ENCODE assay signal across 14 mouse cellular contexts in genomic region chr8:117410901-117411300, GRCm38 (mm10).
A peak's percentile ranks its signal among the peaks of the same experiment; 100 is the strongest.
DNase-seq lines count a peak whose midpoint lies in the region; ATAC-seq and TF ChIP-seq lines count a peak whose summit lies in the region.
"Had no signal": no experiment of that assay in that cellular context is flagged by ENCODE, and none has a peak within 500 bp of the region (broad histone marks: within the 10 kb centered on the region; RNA-seq: fewer than 3 reads in every experiment).

No protein-coding gene starts in this region.

- peak; percentile 44 for DNase-seq in gastrocnemius, adult 2 months
- no peak for DNase-seq in gastrocnemius, postnatal 10 days
- peak; percentile 66 for DNase-seq in kidney, postnatal 0 days (ENCODE audit: low spot score)
- no peak for DNase-seq in layer of hippocampus, adult 11-12 months (ENCODE audit: low spot score)
- DNase-seq: cerebellum, adult 11 months; liver, postnatal 0 days; thymus, postnatal 14 days had no signal

- peak overlapping the region; percentile 79 for H3K27ac ChIP-seq in gastrocnemius, adult 2 months
- 0 out of 2 replicates have a peak overlapping the region, but pooled peaks have one; percentile 19 for H3K27ac ChIP-seq in intestine, embryonic 15.5 days
- 0 out of 2 replicates have a peak overlapping the region, but pooled peaks have one; percentile 39 for H3K27ac ChIP-seq in kidney, postnatal 0 days
- H3K27ac ChIP-seq in hindbrain, embryonic 16.5 days (ENCODE audit: low read depth, low read length): no peak overlapping the region
- H3K27ac ChIP-seq in hindbrain, embryonic 12.5 days: no peak overlapping the region
- H3K27ac ChIP-seq: hindbrain, postnatal 0 days; neural tube, embryonic 15.5 days had no signal

- peaks cover 47% of the 10 kb centered on the region for H3K4me1 ChIP-seq in E14TG2a.4 (replicated peaks; ENCODE audit: low read depth, low read length)
- peaks cover 22% of the 10 kb centered on the region for H3K4me1 ChIP-seq in intestine, embryonic 15.5 days (replicated peaks)
- H3K4me1 ChIP-seq in kidney, postnatal 0 days (replicated peaks; ENCODE audit: insufficient read depth, low read length): peaks cover 23% of the 10 kb centered on the region
- peaks cover 3% of the 10 kb centered on the region; the same call in 1 of the 2 replicates for H3K4me1 ChIP-seq in hindbrain, embryonic 16.5 days (ENCODE audit: control insufficient read depth, insufficient read depth, low read depth, low read length)
- H3K4me1 ChIP-seq in hindbrain, embryonic 12.5 days: peaks cover 15% of the 10 kb centered on the region; the same call in 1 of the 2 replicates

- H3K4me2 ChIP-seq in intestine, embryonic 15.5 days (replicated peaks): no peak overlapping the region
- H3K4me2 ChIP-seq in kidney, postnatal 0 days (ENCODE audit: low read length): peak overlapping the region; percentile 35; the same call in 1 of the 2 replicates
- H3K4me2 ChIP-seq in hindbrain, embryonic 16.5 days (ENCODE audit: low read length): no peak overlapping the region
- H3K4me2 ChIP-seq in hindbrain, embryonic 12.5 days (replicated peaks): no peak overlapping the region
- H3K4me2 ChIP-seq: neural tube, embryonic 15.5 days had no signal

- TF ChIP-seq CTCF in gastrocnemius, adult 2 months (IDR thresholded peaks at IDR 0.05): no peak
- TF ChIP-seq CTCF in E14TG2a.4 (conservative IDR thresholded peaks at IDR 0.05; ENCODE audit: low read length): no peak
- TF ChIP-seq CTCF in kidney, postnatal 0 days (IDR thresholded peaks at IDR 0.05; ENCODE audit: low read depth): no peak

- H3K9ac ChIP-seq in intestine, embryonic 15.5 days: no peak overlapping the region
- no peak overlapping the region for H3K9ac ChIP-seq in kidney, postnatal 0 days (ENCODE audit: low read depth, low read length)
- H3K9ac ChIP-seq in hindbrain, embryonic 16.5 days (ENCODE audit: low read depth, low read length): no peak overlapping the region
- no peak overlapping the region for H3K9ac ChIP-seq in hindbrain, embryonic 12.5 days
- H3K9ac ChIP-seq: liver, postnatal 0 days; neural tube, embryonic 15.5 days had no signal

- intact Hi-C loops in gastrocnemius, adult 2 months (cut with DNase I): no loop called here

- ATAC-seq in intestine, embryonic 15.5 days: no peak
- ATAC-seq in kidney, postnatal 0 days (replicated peaks; ENCODE audit: low FRiP score, low read depth): no peak
- ATAC-seq in hindbrain, embryonic 16.5 days: no peak
- ATAC-seq in hindbrain, embryonic 12.5 days (ENCODE audit: low FRiP score): no peak
- ATAC-seq: hindbrain, postnatal 0 days; liver, postnatal 0 days had no signal

- no peaks in the 10 kb centered on the region for H3K27me3 ChIP-seq in E14TG2a.4 (ENCODE audit: insufficient read depth, low read length)
- no peaks in the 10 kb centered on the region for H3K27me3 ChIP-seq in intestine, embryonic 15.5 days (replicated peaks)
- H3K27me3 ChIP-seq in kidney, postnatal 0 days (ENCODE audit: insufficient read depth, low read length): no peaks in the 10 kb centered on the region
- no peaks in the 10 kb centered on the region for H3K27me3 ChIP-seq in hindbrain, embryonic 16.5 days (replicated peaks; ENCODE audit: control insufficient read depth, insufficient read depth, low read length)
- no peaks in the 10 kb centered on the region for H3K27me3 ChIP-seq in hindbrain, embryonic 12.5 days
- H3K27me3 ChIP-seq: neural tube, embryonic 15.5 days had no signal

- peak overlapping the region; percentile 59 for H3K4me3 ChIP-seq in gastrocnemius, adult 2 months
- peak overlapping the region; percentile 41 for H3K4me3 ChIP-seq in E14TG2a.4 (replicated peaks; ENCODE audit: low read length)
- no peak overlapping the region for H3K4me3 ChIP-seq in intestine, embryonic 15.5 days (replicated peaks)
- 0 out of 2 replicates have a peak overlapping the region, but pooled peaks have one; percentile 1 for H3K4me3 ChIP-seq in kidney, postnatal 0 days (replicated peaks; ENCODE audit: low read depth, low read length)
- no peak overlapping the region for H3K4me3 ChIP-seq in hindbrain, embryonic 16.5 days (ENCODE audit: low read length)
- H3K4me3 ChIP-seq in hindbrain, embryonic 12.5 days: no peak overlapping the region
- H3K4me3 ChIP-seq: erythroblast, embryonic 14.5 days; neural tube, embryonic 15.5 days had no signal

- 51% methylated on average over 10 of the region's 10 CpGs for WGBS in intestine, embryonic 15.5 days
- 26% methylated on average over 10 of the region's 10 CpGs for WGBS in kidney, postnatal 0 days
- WGBS in hindbrain, embryonic 16.5 days: 83% methylated on average over 10 of the region's 10 CpGs
- WGBS in hindbrain, embryonic 12.5 days: 75% methylated on average over 10 of the region's 10 CpGs

- H3K36me3 ChIP-seq in E14TG2a.4 (ENCODE audit: insufficient read depth, low read length): peaks cover 12% of the 10 kb centered on the region
- H3K36me3 ChIP-seq in intestine, embryonic 15.5 days: peaks cover 5% of the 10 kb centered on the region; the same call in 1 of the 2 replicates
- no peaks in the 10 kb centered on the region; the same call in 1 of the 2 replicates for H3K36me3 ChIP-seq in kidney, postnatal 0 days (ENCODE audit: insufficient read depth, low read length)
- H3K36me3 ChIP-seq in hindbrain, embryonic 16.5 days (ENCODE audit: control insufficient read depth, insufficient read depth, low read length): no peaks in the 10 kb centered on the region; the same call in 1 of the 2 replicates
- H3K36me3 ChIP-seq in hindbrain, embryonic 12.5 days: peaks cover 3% of the 10 kb centered on the region; the same call in 1 of the 2 replicates

- no peaks in the 10 kb centered on the region for H3K9me3 ChIP-seq in E14TG2a.4 (ENCODE audit: low read length)
- H3K9me3 ChIP-seq in intestine, embryonic 15.5 days: no peaks in the 10 kb centered on the region
- no peaks in the 10 kb centered on the region for H3K9me3 ChIP-seq in kidney, postnatal 0 days (replicated peaks; ENCODE audit: low read length)
- H3K9me3 ChIP-seq in hindbrain, embryonic 16.5 days (ENCODE audit: control insufficient read depth, low read length): no peaks in the 10 kb centered on the region
- H3K9me3 ChIP-seq in hindbrain, embryonic 12.5 days (replicated peaks): no peaks in the 10 kb centered on the region
- H3K9me3 ChIP-seq: neural tube, embryonic 15.5 days had no signal

Comparison
In these comparisons a context has a peak if more than half of its experiments do, and no peak if none do; other contexts are left out.
1. DNase-seq: peak in gastrocnemius, adult 2 months (single experiment) and kidney, postnatal 0 days (single experiment); none in gastrocnemius, postnatal 10 days (single experiment) and layer of hippocampus, adult 11-12 months (single experiment).
2. H3K27ac ChIP-seq: peak in gastrocnemius, adult 2 months (single experiment), intestine, embryonic 15.5 days (single experiment) and kidney, postnatal 0 days (single experiment); none in hindbrain, embryonic 16.5 days (single experiment) and hindbrain, embryonic 12.5 days (single experiment).
3. H3K4me3 ChIP-seq: peak in gastrocnemius, adult 2 months (single experiment), E14TG2a.4 (single experiment) and kidney, postnatal 0 days (single experiment); none in intestine, embryonic 15.5 days (single experiment), hindbrain, embryonic 16.5 days (single experiment) and hindbrain, embryonic 12.5 days (single experiment).